21 mouse cellular contexts compared by ENCODE assay signal in the genomic region with DNA sequence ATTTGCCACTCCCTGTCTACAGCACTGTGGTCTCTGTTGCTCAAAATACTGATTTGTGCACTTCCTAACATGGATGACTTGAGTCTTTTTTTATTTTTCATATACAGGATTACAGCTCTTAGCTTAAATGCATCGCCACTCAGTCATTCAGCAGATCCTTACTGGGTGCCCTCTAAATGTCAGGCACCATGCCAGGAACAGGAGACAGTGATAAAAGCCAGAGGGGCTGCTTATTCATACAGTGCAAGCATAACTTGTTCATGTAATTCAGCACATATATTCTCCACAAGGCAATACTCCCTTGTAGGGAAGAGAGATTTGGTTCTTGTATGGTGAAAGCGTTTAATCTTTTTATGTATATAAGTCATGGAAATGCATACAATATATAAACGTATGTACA.
A peak's percentile ranks its signal among the peaks of the same experiment; 100 is the strongest.
DNase-seq lines count a peak whose midpoint lies in the region; ATAC-seq and TF ChIP-seq lines count a peak whose summit lies in the region.
"Had no signal": no experiment of that assay in that cellular context is flagged by ENCODE, and none has a peak within 500 bp of the region (broad histone marks: within the 10 kb centered on the region; RNA-seq: fewer than 3 reads in every experiment).

No protein-coding gene starts in this region.

- no peaks in the 10 kb centered on the region for H3K9me3 ChIP-seq in stomach, embryonic 16.5 days (replicated peaks; ENCODE audit: control insufficient read depth, low read length)
- no peaks in the 10 kb centered on the region for H3K9me3 ChIP-seq in stomach, postnatal 0 days (ENCODE audit: control insufficient read depth, low read length)
- H3K9me3 ChIP-seq in heart, postnatal 0 days (replicated peaks; ENCODE audit: control insufficient read depth, low read length), result no peaks in the 10 kb centered on the region
- H3K9me3 ChIP-seq: embryonic facial prominence, embryonic 12.5 days; limb, embryonic 13.5 days; liver, embryonic 12.5 days; midbrain, embryonic 10.5 days; neural tube, embryonic 15.5 days had no signal

- H3K4me1 ChIP-seq in stomach, embryonic 16.5 days (ENCODE audit: control insufficient read depth, insufficient read depth, low read length), result no peaks in the 10 kb centered on the region
- no peaks in the 10 kb centered on the region for H3K4me1 ChIP-seq in stomach, postnatal 0 days (replicated peaks; ENCODE audit: control insufficient read depth, insufficient read depth)
- H3K4me1 ChIP-seq in heart, postnatal 0 days (ENCODE audit: control insufficient read depth, insufficient read depth), result peaks cover 23% of the 10 kb centered on the region
- H3K4me1 ChIP-seq: embryonic facial prominence, embryonic 12.5 days; limb, embryonic 13.5 days; liver, embryonic 12.5 days; midbrain, embryonic 10.5 days; neural tube, embryonic 15.5 days had no signal

- peak; percentile 82 for DNase-seq in heart, adult 11 months
- DNase-seq in heart, adult 9 months (ENCODE audit: low spot score in 2 of 2), result no peak
- no peak for DNase-seq in stomach, postnatal 0 days (ENCODE audit: low spot score)
- DNase-seq in heart, postnatal 0 days (ENCODE audit: low spot score), result peak; percentile 79
- DNase-seq in cerebellum, postnatal 4 days (ENCODE audit: low spot score in 2 of 2), result no peak
- DNase-seq in kidney, postnatal 36 days, result no peak
- DNase-seq: cerebellum, adult 11-12 months; forebrain, postnatal 0 days; gastrocnemius, postnatal 36 days; kidney, postnatal 4 days; layer of hippocampus, adult 9-11 months; lung, adult 18-20 months; lung, postnatal 10 days had no signal

- 59% methylated on average over 3 of the region's 3 CpGs for WGBS in stomach, embryonic 16.5 days
- 54% methylated on average over 3 of the region's 3 CpGs for WGBS in stomach, postnatal 0 days
- WGBS in heart, postnatal 0 days, result 39% methylated on average over 3 of the region's 3 CpGs

- no peak overlapping the region for H3K27ac ChIP-seq in stomach, embryonic 16.5 days (ENCODE audit: low read length)
- no peak overlapping the region for H3K27ac ChIP-seq in stomach, postnatal 0 days (replicated peaks)
- peak overlapping the region; percentile 44 for H3K27ac ChIP-seq in heart, postnatal 0 days (ENCODE audit: low read depth)
- H3K27ac ChIP-seq: embryonic facial prominence, embryonic 12.5 days; limb, embryonic 13.5 days; liver, embryonic 12.5 days; midbrain, embryonic 10.5 days; neural tube, embryonic 15.5 days had no signal

- ATAC-seq in stomach, embryonic 16.5 days (ENCODE audit: insufficient read depth, low FRiP score), result peak; percentile 47; the same call in 1 of the 2 replicates
- ATAC-seq in stomach, postnatal 0 days (ENCODE audit: low FRiP score, low TSS enrichment), result no peak
- ATAC-seq in heart, postnatal 0 days (ENCODE audit: insufficient read depth, low read depth), result peak; percentile 86
- ATAC-seq: forebrain, postnatal 0 days; hindbrain, embryonic 16.5 days; intestine, postnatal 0 days; liver, embryonic 12.5 days had no signal

- no peaks in the 10 kb centered on the region for H3K36me3 ChIP-seq in stomach, embryonic 16.5 days (ENCODE audit: control insufficient read depth, insufficient read depth, low read length)
- H3K36me3 ChIP-seq in stomach, postnatal 0 days (ENCODE audit: control insufficient read depth, insufficient read depth, low read length), result no peaks in the 10 kb centered on the region
- H3K36me3 ChIP-seq in heart, postnatal 0 days (replicated peaks; ENCODE audit: control insufficient read depth, insufficient read depth, low read length), result no peaks in the 10 kb centered on the region
- H3K36me3 ChIP-seq: embryonic facial prominence, embryonic 12.5 days; limb, embryonic 13.5 days; liver, embryonic 12.5 days; midbrain, embryonic 10.5 days; neural tube, embryonic 15.5 days had no signal

- no peak overlapping the region for H3K4me2 ChIP-seq in stomach, embryonic 16.5 days (ENCODE audit: low read depth, low read length)
- H3K4me2 ChIP-seq in stomach, postnatal 0 days (replicated peaks; ENCODE audit: low read depth), result no peak overlapping the region
- no peak overlapping the region for H3K4me2 ChIP-seq in heart, postnatal 0 days (ENCODE audit: low read depth, low read length)
- H3K4me2 ChIP-seq: embryonic facial prominence, embryonic 12.5 days; limb, embryonic 13.5 days; liver, embryonic 12.5 days; neural tube, embryonic 15.5 days had no signal

- H3K27me3 ChIP-seq in stomach, embryonic 16.5 days (ENCODE audit: control insufficient read depth, insufficient read depth, low read length), result no peaks in the 10 kb centered on the region
- no peaks in the 10 kb centered on the region for H3K27me3 ChIP-seq in stomach, postnatal 0 days (ENCODE audit: control insufficient read depth, insufficient read depth, low read length)
- H3K27me3 ChIP-seq in heart, postnatal 0 days (ENCODE audit: control insufficient read depth, insufficient read depth, low read length), result no peaks in the 10 kb centered on the region
- H3K27me3 ChIP-seq: embryonic facial prominence, embryonic 12.5 days; neural tube, embryonic 15.5 days had no signal

- H3K9ac ChIP-seq in stomach, embryonic 16.5 days (ENCODE audit: low read length), result no peak overlapping the region
- no peak overlapping the region for H3K9ac ChIP-seq in stomach, postnatal 0 days (ENCODE audit: low read length)
- no peak overlapping the region for H3K9ac ChIP-seq in heart, postnatal 0 days (replicated peaks; ENCODE audit: low read depth, low read length)
- H3K9ac ChIP-seq: embryonic facial prominence, embryonic 12.5 days; forebrain, postnatal 0 days; limb, embryonic 13.5 days; liver, embryonic 12.5 days; neural tube, embryonic 15.5 days had no signal

- TF ChIP-seq CTCF in stomach, postnatal 0 days (IDR thresholded peaks at IDR 0.05; ENCODE audit: low read depth), result no peak
- TF ChIP-seq CTCF in heart, postnatal 0 days (IDR thresholded peaks at IDR 0.05; ENCODE audit: low read depth), result no peak

- TF ChIP-seq EP300 in stomach, postnatal 0 days (optimal IDR thresholded peaks at IDR 0.05), result no peak
- no peak for TF ChIP-seq EP300 in heart, postnatal 0 days (IDR thresholded peaks at IDR 0.05; ENCODE audit: low read depth)

- H3K4me3 ChIP-seq in stomach, embryonic 16.5 days (replicated peaks; ENCODE audit: low read length), result no peak overlapping the region
- H3K4me3 ChIP-seq in stomach, postnatal 0 days (ENCODE audit: low read depth, low read length), result no peak overlapping the region
- H3K4me3 ChIP-seq in heart, postnatal 0 days (ENCODE audit: low read depth, low read length), result no peak overlapping the region
- H3K4me3 ChIP-seq: embryonic facial prominence, embryonic 12.5 days; limb, embryonic 13.5 days; liver, embryonic 12.5 days; midbrain, embryonic 10.5 days; neural tube, embryonic 15.5 days had no signal

Comparison
In these comparisons a context has a peak if more than half of its experiments do, and no peak if none do; other contexts are left out.
1. DNase-seq: peak in heart, adult 11 months (single experiment) and heart, postnatal 0 days (single experiment); none in heart, adult 9 months (0 of 2), stomach, postnatal 0 days (single experiment), cerebellum, postnatal 4 days (0 of 2) and kidney, postnatal 36 days (0 of 2).